Mouse (Mus musculus): ENCODE measurements at regions not wholly inside any gene's neighbourhood (a gene's known extent, or its start where the extent isn't known, plus 50 kb on each side); places are given as distances from the start of the nearest gene placed in this dataset.

GRCm38 (mm10) chr16:50762096-50762495, 171.1 kb upstream of the Ccdc54 start:
- no peak for DNase-seq

GRCm38 (mm10) chr16:50759979-50760378, 169.0 kb upstream of the Ccdc54 start:
- DNase-seq: no peak

- DNase-seq: peak; percentile 66 to 67
Measured at GRCm38 (mm10) chr16:50756696-50757095, 165.7 kb upstream of the Ccdc54 start.

GRCm38 (mm10) chr16:50753612-50754389, 162.8 kb upstream of the Ccdc54 start:
- DNase-seq: no peak

- DNase-seq: no peak
Measured at GRCm38 (mm10) chr16:50753046-50753445, 162.1 kb upstream of the Ccdc54 start.

- no peak for DNase-seq
Measured at GRCm38 (mm10) chr16:50752277-50752600, 161.3 kb upstream of the Ccdc54 start.

- no peak for DNase-seq
Measured at GRCm38 (mm10) chr16:50751495-50752276, 160.7 kb upstream of the Ccdc54 start.

GRCm38 (mm10) chr16:50747698-50748097, 156.7 kb upstream of the Ccdc54 start:
- DNase-seq: no peak

- DNase-seq: no peak
Measured at GRCm38 (mm10) chr16:50745723-50746122, 154.8 kb upstream of the Ccdc54 start.

GRCm38 (mm10) chr16:50737396-50737843, 146.5 kb upstream of the Ccdc54 start:
- peak; percentile 43 to 47 for DNase-seq

GRCm38 (mm10) chr16:50736151-50737047, 145.4 kb upstream of the Ccdc54 start:
- peak; percentile 94 for DNase-seq

GRCm38 (mm10) chr16:50733359-50733758, 142.4 kb upstream of the Ccdc54 start:
- DNase-seq: no peak

- peak; percentile 94 to 95 for DNase-seq
Measured at GRCm38 (mm10) chr16:50732082-50733006, 141.4 kb upstream of the Ccdc54 start.

GRCm38 (mm10) chr16:50729341-50729740, 138.4 kb upstream of the Ccdc54 start:
- DNase-seq: no peak

GRCm38 (mm10) chr16:50723144-50723543, 132.2 kb upstream of the Ccdc54 start:
- DNase-seq: no peak

- peak in 1 of 2 experiments; percentile 17 for DNase-seq
Measured at GRCm38 (mm10) chr16:50717306-50718017, 126.5 kb upstream of the Ccdc54 start.

- no peak for DNase-seq
Measured at GRCm38 (mm10) chr16:50709727-50710126, 118.8 kb upstream of the Ccdc54 start.

GRCm38 (mm10) chr16:50707906-50708305, 117.0 kb upstream of the Ccdc54 start:
- DNase-seq: no peak

GRCm38 (mm10) chr16:50705921-50706320, 115.0 kb upstream of the Ccdc54 start:
- no peak for DNase-seq

GRCm38 (mm10) chr16:50700811-50701517, 110.0 kb upstream of the Ccdc54 start:
- DNase-seq: no peak

- DNase-seq: no peak
Measured at GRCm38 (mm10) chr16:50700123-50700522, 109.2 kb upstream of the Ccdc54 start.
